Mouse (Mus musculus) ES-CJ7 (cell line): ENCODE results near the gene Kifc5b.
"Not testable (repeated sequence)": the region's sequence is repeated elsewhere in the genome, so short reads cannot be mapped to it uniquely, and the experiment has no call there.

Experiments
- DNase-seq: peaks from one replicate; pipeline ENCODE4 v3.0.0; 2011; ENCODE audit warnings: low read depth, low spot score

Gene Kifc5b

GRCm38 (mm10) chr17:26916711-26917482 is at the start of gene Kifc5b:
TSS of gene Kifc5b (plus strand) at chr17:26917091.
- peak; percentile 100 for DNase-seq

- no peak for DNase-seq
These were observed 48.1 kb upstream of the Kifc5b start for GRCm38 (mm10) chr17:26868756-26869155.

GRCm38 (mm10) chr17:26872870-26873269 is 44.0 kb upstream of the Kifc5b start:
- no peak for DNase-seq

- no peak for DNase-seq
These were observed 43.4 kb upstream of the Kifc5b start for GRCm38 (mm10) chr17:26873502-26873901.

GRCm38 (mm10) chr17:26874542-26874941 is 42.3 kb upstream of the Kifc5b start:
- DNase-seq: no peak

- DNase-seq: no peak
These were observed 39.0 kb upstream of the Kifc5b start for GRCm38 (mm10) chr17:26877927-26878326.

- peak; percentile 39 for DNase-seq
These were observed 37.7 kb upstream of the Kifc5b start for GRCm38 (mm10) chr17:26879235-26879634.

- DNase-seq: no peak
These were observed 34.2 kb upstream of the Kifc5b start for GRCm38 (mm10) chr17:26882706-26883105.

GRCm38 (mm10) chr17:26883585-26883984 is 33.3 kb upstream of the Kifc5b start:
- no peak for DNase-seq

GRCm38 (mm10) chr17:26884995-26885926 is 31.6 kb upstream of the Kifc5b start:
- peak; percentile 83 for DNase-seq

- DNase-seq: peak; percentile 88
These were observed 30.7 kb upstream of the Kifc5b start for GRCm38 (mm10) chr17:26886047-26886749.

- DNase-seq: no peak
These were observed 29.0 kb upstream of the Kifc5b start for GRCm38 (mm10) chr17:26887926-26888325.

GRCm38 (mm10) chr17:26892635-26893375 is 24.1 kb upstream of the Kifc5b start:
- no peak for DNase-seq

GRCm38 (mm10) chr17:26893492-26893891 is 23.4 kb upstream of the Kifc5b start:
- no peak for DNase-seq

GRCm38 (mm10) chr17:26894342-26894741 is 22.5 kb upstream of the Kifc5b start:
- DNase-seq: no peak

- DNase-seq: peak; percentile 81
These were observed 21.3 kb upstream of the Kifc5b start for GRCm38 (mm10) chr17:26895578-26895977.

- no peak for DNase-seq
These were observed 16.0 kb upstream of the Kifc5b start for GRCm38 (mm10) chr17:26900916-26901315.

GRCm38 (mm10) chr17:26904320-26904719 is 12.6 kb upstream of the Kifc5b start:
- DNase-seq: no peak

GRCm38 (mm10) chr17:26907506-26907905 is 9.4 kb upstream of the Kifc5b start:
- not testable (repeated sequence) for DNase-seq

GRCm38 (mm10) chr17:26915248-26915647 is 1.6 kb upstream of the Kifc5b start:
- DNase-seq: peak; percentile 51

- DNase-seq: not testable (repeated sequence)
These were observed 669 bp downstream of the Kifc5b start for GRCm38 (mm10) chr17:26917560-26917959.
